Mouse (Mus musculus): Measurements from ENCODE around the gene 9930111J21Rik1.

9930111J21Rik1 gene

GRCm38 (mm10) chr11:48918380-48918779 is 60.8 kb downstream of the 9930111J21Rik1 start:
- no peak for DNase-seq (ENCODE audit: low spot score in 2 of 2)

- DNase-seq (ENCODE audit: low spot score in 2 of 2): no peak
These were observed 65.6 kb downstream of the 9930111J21Rik1 start for GRCm38 (mm10) chr11:48913611-48914010.

- no peak for DNase-seq (ENCODE audit: low spot score in 2 of 2)
These were observed 70.7 kb downstream of the 9930111J21Rik1 start for GRCm38 (mm10) chr11:48908459-48908858.

GRCm38 (mm10) chr11:48902021-48902420 is 77.2 kb downstream of the 9930111J21Rik1 start, which contains the start of gene Gm5431:
Gm5431 (minus strand) TSS chr11:48902214.
- DNase-seq (ENCODE audit: low spot score in 2 of 2): peak in 1 of 2 experiments; percentile 24

GRCm38 (mm10) chr11:48901567-48901930 is 77.6 kb downstream of the 9930111J21Rik1 start:
- peak in 1 of 2 experiments; percentile 32 for DNase-seq (ENCODE audit: low spot score in 2 of 2)

- DNase-seq (ENCODE audit: low spot score in 2 of 2): peak in 1 of 2 experiments; percentile 43
These were observed 78.3 kb downstream of the 9930111J21Rik1 start for GRCm38 (mm10) chr11:48900654-48901566.

GRCm38 (mm10) chr11:48898812-48899431 is 80.3 kb downstream of the 9930111J21Rik1 start:
- DNase-seq (ENCODE audit: low spot score in 2 of 2): no peak
